Mouse (Mus musculus) urinary bladder, postnatal 25 days (tissue): Measurements from ENCODE around the gene Nrg3.
"Not testable (repeated sequence)": the region's sequence is repeated elsewhere in the genome, so short reads cannot be mapped to it uniquely, and the experiment has no call there.

ENCODE experiments used
- DNase-seq: peaks from one replicate; pipeline ENCODE4 v3.0.0; 2022; ENCODE audit warnings: low spot score

Gene Nrg3

DNA sequence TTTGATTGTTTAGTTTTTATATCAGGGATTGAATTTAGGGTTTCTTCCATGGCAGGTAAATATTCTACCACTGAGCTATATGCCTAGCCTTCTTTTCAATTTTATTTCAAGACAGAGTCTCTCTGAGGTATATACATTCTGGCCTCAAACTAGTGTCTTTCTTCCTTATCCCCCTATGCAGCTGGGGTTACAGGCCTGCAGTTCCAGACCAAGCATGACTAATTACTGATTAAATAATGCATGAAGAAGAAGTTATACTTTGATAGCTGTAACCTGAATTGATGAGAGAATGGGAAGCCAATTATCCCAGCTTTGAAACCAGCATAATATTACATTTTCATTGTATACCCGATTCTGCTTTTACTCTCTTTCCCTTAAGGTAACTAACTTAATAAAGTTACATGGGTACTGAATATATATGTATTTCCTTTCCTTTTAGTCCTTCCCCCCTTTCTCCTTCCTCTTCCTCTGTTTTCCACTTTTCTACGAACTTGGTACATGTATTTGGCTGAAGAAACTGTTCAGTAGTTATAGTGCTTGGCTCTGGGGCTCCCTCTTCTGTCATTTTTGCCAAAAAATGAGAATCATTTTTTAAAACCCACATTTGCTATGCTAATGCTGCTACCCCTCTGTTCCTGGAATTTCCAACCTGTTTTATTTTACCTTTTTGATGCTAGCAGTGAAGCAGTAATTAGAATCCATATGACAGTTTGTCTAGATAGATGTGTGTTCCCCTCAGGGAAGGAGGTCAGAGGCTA is 843.8 kb downstream of the Nrg3 start:
- no peak for DNase-seq

DNA sequence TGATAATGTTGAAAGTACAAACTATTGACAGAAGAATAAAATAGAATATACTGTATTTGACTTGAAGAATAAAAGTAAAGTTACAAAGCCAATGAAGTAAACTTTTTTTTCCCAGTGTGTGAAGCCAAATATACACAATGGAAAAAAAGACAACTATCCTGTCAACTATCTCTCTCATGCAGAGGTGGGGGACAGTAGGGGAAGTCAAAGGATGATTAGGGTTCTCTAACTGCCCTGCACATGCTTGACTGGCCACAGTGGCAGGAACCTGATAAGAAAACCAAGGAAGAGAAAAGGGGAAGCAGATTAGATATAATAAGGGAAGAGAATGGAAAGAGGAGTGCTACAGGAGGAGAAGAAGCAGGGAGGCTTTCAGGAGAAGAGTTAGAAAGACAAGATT is 855.9 kb downstream of the Nrg3 start:
- no peak for DNase-seq

DNA sequence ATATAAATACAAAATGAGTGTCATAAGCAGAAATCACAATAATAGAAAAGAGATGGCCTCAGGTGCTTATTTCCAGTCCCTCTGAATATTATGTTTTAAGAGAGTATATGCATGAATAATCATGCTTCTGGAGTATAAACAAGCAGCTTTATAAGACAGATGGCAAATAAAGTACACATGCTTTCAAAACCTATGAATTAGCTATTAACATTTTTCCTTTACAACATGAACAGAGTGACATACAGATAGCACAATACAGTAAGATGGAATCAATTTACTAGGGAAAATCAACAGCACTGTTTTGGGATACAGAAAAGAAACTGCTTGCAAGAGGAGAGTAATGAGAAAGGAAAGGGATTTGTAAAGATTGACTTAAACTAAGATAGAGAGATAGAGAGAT is 875.2 kb downstream of the Nrg3 start:
- no peak for DNase-seq

- no peak for DNase-seq
These were observed 878.6 kb downstream of the Nrg3 start for GRCm38 (mm10) chr14:38594297-38594696.

DNA sequence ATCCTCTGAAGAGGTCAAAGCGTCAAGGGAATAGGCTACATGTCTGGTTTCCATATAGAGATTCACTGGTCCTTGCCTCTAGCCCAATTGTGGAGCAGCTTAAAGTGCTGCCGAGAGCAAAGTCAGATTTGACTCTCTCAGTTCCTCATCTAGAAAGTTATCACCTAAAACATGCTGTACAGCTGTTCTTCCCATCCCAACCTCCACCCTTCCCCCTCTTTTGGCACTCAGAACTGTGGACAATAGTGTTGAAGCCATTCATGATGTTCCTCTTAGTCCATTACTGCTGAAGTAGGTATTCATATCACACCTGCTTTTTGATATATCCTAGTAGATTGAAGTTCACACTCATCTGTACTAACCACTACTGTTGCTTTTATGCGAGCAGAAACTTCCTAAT is 896.1 kb downstream of the Nrg3 start:
- DNase-seq, result no peak

GRCm38 (mm10) chr14:38568184-38568583 is 904.7 kb downstream of the Nrg3 start:
- no peak for DNase-seq

- no peak for DNase-seq
These were observed 906.7 kb downstream of the Nrg3 start for GRCm38 (mm10) chr14:38566182-38566581.

DNA sequence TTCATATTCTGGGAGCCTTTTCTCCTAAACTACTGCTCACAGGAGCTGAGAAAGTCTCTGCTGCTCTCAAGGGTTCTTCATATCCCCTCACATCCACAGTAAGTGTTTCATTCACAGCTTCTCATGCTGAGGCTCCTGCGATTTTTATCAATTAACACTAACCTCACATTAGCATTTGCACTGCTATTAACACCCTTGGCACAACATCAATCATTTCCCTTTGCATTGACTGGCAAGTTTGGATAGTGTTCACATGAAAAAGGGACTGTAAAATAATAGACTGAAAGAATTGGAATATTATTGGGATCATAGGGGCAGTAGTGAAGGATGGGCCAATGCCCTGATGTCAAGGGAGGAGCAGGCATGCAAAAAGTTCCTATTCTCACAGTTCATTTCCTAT is 918.3 kb downstream of the Nrg3 start:
- no peak for DNase-seq

GRCm38 (mm10) chr14:38547257-38547656 is 925.6 kb downstream of the Nrg3 start:
- DNase-seq, result no peak

- no peak for DNase-seq
These were observed 937.7 kb downstream of the Nrg3 start for GRCm38 (mm10) chr14:38535181-38535580.

DNA sequence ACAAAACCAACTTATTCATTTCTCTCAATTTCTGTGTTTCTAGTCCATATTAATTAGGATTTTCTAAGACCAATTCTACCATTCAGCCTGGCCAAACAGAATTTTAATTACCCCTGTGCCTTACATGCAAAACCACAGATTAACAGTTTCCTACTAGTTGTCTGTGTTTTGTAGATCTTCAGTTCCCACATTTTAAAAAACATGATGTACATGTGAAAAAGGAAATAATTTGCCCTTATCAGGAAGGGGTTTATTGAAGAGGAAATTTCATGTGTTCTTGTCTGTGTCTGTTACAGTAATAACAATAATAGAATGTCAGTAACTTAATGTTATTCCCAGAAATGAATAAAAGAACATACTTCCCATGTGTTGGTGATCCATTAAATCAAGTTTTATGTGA is 939.4 kb downstream of the Nrg3 start:
- no peak for DNase-seq

GRCm38 (mm10) chr14:38516232-38516631 is 956.7 kb downstream of the Nrg3 start:
- DNase-seq, result no peak

- DNase-seq, result no peak
These were observed 963.9 kb downstream of the Nrg3 start for GRCm38 (mm10) chr14:38509016-38509415.

GRCm38 (mm10) chr14:38494970-38495369 is 977.9 kb downstream of the Nrg3 start:
- DNase-seq, result no peak

- DNase-seq, result no peak
These were observed 1025.8 kb downstream of the Nrg3 start for GRCm38 (mm10) chr14:38447086-38447485.

DNA sequence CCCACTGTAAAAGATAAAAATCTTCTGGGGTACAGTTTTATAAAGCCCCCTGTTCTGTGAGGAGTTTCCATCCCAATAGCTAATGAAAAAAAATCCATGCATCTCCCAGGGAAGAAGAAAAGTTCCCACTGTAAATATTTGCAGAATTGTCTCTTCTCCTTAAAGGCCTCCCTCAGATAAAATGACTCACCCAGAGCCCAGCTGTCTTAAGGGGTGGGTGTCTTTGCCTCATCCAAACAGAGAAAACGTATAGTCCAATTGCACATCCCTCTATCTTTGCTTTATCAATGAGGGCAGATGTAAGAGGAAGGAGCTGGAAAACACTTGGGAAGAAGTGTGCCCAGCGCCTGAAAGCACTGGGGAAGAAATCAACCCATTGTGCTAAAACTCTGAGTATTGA is 1028.1 kb downstream of the Nrg3 start:
- DNase-seq, result no peak

GRCm38 (mm10) chr14:38433793-38434589 is 1038.9 kb downstream of the Nrg3 start:
- no peak for DNase-seq

- DNase-seq, result no peak
These were observed 1098.2 kb downstream of the Nrg3 start for GRCm38 (mm10) chr14:38374660-38375059.

- no peak for DNase-seq
These were observed 1131.9 kb downstream of the Nrg3 start for GRCm38 (mm10) chr14:38340967-38341366.

DNA sequence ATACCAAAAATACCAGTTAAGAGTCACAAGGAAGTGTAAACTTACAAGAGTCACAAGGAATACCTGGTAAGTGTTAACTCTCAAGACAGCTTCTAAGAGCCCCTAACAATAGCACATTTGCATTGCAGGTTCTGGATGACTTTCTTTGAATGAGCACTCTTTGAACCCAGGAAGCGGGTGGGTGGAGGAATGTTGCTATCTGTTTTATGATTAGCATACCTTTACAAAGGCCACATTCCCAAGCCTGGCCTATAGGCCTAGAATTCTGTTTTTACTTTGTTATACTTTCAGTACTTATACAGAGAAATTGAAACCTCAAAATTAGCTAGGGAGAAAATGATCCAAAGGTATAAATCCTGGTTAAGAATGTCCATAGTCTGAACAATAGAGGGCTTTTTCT is 1150.0 kb downstream of the Nrg3 start:
- not testable (repeated sequence) for DNase-seq

DNA sequence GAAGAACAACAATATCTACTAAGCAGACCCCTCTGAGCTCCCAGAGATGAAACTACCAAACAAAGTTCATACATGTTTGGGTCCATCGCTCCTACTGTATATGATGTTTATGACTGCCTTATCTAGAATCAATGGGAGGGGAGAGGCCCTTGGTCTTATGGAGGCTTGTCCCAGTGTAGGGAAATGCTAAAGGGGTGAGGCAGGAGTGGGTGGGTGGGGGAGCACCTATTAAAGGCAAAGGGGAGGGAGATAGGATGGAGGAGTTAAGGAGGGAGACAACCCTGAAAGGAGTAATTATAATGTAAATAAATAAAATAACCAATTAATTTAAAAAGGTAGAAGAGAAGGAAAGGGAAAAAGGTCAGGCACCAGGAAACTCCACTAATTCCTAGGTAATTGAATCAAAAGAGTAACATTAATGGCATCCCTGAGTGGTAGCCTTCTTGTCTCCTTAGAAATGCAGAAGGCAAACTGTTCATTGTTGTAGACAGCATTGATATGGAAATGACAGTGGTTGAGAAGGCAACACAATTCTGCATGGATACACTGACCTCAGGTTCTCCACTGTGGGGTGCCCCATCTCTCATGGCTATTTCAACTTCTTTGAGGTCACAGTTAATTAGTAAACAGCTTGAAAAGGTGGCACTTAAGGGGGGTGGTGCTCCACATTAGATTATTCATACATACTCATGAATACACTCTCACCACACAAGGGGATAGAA is 1152.1 kb downstream of the Nrg3 start:
- DNase-seq, result no peak
